Mouse (Mus musculus): ENCODE measurements around the gene Glb1. TPM values are rescaled to one million over a fixed set of nuclear protein-coding genes. Genes with fewer than 3 reads are reported as not detected.

The Glb1 gene
- total RNA-seq, 2 experiments from 2014 or later = 4.3 to 4.9 TPM

DNA sequence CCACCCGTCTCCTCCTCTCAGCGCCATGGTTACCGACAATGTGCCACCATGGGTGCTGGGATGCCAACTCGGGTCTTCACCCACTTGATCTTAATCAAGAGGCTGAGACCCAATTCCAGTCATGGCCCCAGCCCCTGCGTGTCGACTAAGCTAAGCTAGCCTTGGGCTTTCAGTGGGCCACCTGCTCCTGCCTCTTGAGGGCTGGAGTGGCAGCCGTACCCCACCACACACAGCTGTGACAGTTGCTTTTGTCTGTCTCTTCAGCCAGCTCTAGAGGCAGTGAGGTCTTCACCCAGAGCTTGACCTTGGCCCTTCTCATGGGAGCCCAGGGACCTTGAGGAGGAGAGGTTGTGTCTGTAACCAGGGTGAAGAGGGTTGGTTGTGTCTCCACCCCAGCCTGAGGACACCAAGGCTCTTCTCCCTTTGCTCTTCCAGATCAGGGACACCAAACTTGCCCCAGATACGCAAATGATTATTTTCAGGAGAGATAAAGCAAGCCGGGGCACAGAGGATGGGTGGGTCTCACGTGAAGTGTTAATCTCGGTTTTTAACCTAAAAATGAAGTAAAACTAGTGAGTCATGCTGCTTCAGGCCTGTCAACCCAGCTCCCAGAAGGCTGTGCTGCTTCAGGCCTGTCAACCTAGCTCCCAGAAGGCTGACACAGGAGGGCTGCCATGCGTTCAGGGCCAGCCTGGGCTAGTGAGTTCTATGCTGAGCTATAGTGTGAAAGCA, 27.4 kb downstream of the Glb1 start:
- no peak for DNase-seq
- intact Hi-C loops (cut with DNase I) = no loop called here

DNA sequence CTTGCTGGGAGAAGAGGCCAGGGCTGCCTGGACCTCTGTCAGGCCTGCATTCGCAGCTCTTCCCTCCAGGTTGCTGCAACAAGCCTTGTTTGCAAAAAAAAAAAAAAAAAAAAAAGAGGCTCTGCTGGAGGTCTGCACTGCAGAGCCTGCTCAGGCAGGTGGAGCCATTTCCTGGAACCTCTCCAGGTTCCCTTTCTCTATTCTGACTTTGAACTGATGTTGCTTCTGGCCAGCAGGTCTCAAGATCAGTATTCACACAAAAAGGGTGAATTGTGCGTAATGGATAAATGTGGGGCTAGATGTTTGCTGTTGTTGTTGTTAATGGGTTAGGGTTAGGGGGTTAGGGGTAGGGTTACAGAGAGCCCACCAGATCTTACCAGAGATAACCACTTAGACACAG, 34.8 kb downstream of the Glb1 start:
- DNase-seq = no peak
- intact Hi-C loops (cut with DNase I) = no loop called here

GRCm38 (mm10) chr9:114440548-114440947, 39.7 kb downstream of the Glb1 start:
- intact Hi-C loops (cut with DNase I) = no loop called here
- DNase-seq = no peak

DNA sequence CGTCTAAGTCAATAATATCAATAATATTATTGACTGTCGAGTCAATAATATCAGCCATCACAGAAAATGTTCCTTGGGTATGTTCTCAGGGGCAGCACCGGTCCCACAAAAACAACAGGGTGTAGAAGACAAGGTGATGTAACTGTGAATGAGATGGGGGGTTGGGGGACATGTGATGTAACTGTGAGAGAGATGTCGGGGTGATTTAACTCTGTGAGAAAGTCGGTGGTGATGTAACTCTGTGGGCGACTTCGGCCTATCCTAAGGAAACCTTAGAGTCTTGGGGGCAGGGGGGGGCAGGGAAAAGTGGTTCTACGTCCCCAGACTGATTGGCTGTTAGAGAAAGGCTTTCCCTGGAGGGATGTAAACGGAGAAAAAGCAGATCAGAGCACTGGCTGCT, 41.3 kb downstream of the Glb1 start:
- intact Hi-C loops (cut with DNase I) = no loop called here
- no peak for DNase-seq

DNA sequence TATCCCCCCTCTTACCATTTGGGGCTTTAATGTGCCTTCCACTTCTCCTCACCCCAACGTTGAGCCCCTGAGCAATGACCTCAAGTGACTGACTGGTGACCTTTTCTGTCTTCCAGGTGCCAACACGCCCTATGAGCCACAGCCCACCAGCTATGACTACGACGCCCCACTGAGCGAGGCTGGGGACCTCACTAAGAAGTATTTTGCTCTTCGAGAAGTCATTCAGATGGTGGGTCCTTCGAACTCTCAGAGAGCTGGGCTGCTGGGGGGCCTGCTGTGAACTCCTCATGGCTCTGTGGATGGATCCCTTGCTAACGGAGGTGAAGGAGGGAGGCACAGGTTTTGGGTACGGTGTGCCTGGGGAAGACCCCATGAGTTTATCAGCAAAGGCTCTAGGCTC, 42.0 kb downstream of the Glb1 start:
- intact Hi-C loops (cut with DNase I) = no loop called here
- DNase-seq = no peak

GRCm38 (mm10) chr9:114443351-114443750, 42.5 kb downstream of the Glb1 start:
- DNase-seq = no peak
- intact Hi-C loops (cut with DNase I) = no loop called here

- DNase-seq = no peak
- intact Hi-C loops (cut with DNase I) = no loop called here
Observed at GRCm38 (mm10) chr9:114446887-114447286, 46.0 kb downstream of the Glb1 start.

DNA sequence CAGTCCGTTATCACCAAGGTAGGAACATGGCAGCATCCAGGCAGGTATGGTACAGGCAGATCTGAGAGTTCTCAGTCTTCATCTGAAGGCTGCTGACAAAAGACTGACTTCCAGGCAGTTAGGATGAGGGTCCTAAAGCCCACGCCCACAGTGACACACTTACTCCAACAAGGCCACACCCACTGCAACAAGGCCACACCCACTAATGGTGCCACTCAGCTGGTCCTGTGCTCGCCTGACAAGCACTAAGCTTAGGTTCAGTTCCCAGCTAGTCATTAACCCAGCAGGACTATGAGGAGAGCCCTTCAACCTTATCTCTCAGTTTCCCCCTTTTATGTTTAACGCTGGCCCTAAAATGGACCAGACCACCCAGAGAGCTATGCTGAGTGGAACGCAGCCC, 47.8 kb downstream of the Glb1 start:
- intact Hi-C loops (cut with DNase I) = no loop called here
- no peak for DNase-seq

- DNase-seq = no peak
- intact Hi-C loops (cut with DNase I) = no loop called here
Observed at GRCm38 (mm10) chr9:114449120-114449754, 48.4 kb downstream of the Glb1 start.

DNA sequence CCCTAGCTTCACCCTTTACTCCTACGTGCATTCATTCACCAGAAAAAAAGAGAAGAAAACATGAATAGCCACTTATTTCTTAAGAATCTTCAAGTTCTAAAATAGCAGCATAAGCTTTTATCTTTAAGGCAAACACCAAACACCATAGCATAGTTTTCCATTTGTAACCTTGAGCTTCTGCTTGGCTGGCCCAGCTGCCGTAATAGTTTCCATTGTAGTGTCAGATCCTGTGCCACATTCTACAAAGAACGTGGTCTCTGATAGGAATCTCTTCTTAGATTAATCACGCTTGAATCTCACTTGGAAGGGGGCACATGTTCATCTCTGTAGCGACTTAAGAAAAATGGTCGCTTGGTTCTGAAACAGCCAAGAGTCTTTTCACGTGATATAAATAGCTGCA, 50.7 kb downstream of the Glb1 start:
- intact Hi-C loops (cut with DNase I) = no loop called here
- DNase-seq = no peak

DNA sequence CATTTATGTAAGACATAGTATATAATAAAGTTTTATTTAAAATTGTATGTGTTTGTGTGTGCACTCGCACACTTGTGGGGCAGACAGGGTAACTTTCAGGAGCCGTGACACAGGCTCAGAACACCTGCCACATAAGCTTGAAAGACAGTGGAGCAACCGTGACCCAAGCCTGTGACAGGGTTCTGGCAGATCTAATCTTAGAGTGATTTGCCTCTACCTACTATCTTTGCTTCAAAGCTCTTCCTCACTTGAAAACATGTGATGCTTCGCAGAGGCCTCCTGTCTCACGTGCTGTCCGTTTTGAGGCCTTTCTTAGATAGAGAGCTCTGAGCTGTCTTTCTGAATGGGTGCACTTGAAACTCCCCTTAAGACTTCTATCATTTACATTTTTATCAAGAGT, 51.5 kb downstream of the Glb1 start:
- DNase-seq = no peak
- intact Hi-C loops (cut with DNase I) = no loop called here

DNA sequence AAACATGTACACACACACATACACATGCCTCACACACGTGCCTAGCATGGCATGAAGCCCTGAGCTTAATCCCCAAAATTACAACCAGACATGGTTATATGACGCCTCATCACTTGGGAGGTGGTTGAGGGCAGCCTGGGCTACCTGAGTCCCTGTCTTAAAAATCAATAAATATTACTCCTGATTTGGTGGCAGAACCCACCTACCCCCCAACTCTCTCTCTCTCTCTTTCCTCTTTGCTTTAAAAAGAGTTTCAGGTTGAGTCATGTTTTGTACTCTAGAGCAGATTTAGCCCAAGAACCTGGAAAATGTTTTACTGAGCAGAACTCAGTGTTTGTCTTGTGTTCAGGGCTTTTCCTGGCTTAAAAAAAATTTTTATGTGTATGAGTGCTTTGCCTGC, 54.5 kb downstream of the Glb1 start:
- intact Hi-C loops (cut with DNase I) = no loop called here
- DNase-seq = no peak

DNA sequence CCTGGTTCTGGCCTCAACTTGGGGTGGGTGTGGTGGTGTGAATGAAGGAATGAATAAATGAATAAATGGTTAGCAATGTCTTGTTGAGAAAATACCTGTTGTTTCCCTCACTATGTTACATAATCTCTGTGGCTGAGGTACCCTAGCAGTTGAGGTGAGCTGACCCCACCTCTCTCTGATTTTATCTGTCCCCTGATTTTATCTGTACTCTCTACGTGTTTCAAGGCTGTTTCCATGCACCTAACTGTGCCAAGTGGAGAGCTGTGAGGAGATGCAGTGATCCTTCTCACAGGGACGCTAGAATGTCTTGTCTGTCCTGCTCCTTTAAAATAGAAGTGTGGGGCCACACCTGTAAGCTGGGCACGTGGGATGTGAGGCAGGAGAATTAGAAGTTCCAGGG, 57.6 kb downstream of the Glb1 start:
- intact Hi-C loops (cut with DNase I) = no loop called here
- DNase-seq = no peak

DNA sequence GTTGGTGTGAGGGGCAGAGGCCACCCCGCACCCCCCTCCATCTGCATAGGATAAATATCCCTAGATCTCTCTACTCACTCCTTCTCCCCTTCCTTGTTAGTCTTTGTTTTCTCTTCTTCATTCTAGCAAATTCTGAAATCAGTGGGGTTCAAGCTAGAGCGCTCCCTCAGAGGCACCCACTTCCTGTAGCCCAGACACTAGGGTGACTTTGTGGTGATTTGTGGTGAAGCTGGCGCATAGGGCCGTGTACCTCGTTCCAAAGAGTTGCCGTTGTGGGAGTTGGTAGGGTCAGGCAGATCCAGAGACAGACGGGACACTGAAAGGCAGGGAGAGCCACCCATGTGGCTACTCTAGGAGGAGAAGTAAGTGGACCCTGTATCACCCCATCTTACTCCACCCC, 61.7 kb downstream of the Glb1 start:
- intact Hi-C loops (cut with DNase I) = no loop called here
- DNase-seq = no peak

- DNase-seq = no peak
- intact Hi-C loops (cut with DNase I) = no loop called here
Observed at GRCm38 (mm10) chr9:114465442-114465841, 64.6 kb downstream of the Glb1 start.

DNA sequence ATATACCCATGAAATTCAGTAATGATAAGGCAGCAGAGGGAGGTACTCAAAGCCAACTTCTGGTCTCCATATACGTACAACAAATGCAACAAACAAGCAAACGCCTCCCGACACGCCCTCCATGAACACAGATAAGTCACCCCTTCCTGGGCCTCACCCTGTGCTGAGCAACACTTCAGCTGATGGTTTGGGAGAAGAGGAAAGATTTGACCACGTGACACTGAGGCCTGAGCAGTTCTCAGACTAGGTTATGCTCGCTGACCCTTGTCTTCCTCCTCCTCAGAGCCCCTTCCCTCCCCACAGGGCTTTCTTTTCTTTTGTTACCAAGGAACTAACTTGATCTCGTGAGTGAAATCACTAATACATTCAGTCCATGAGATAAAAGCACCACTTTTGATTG, 66.0 kb downstream of the Glb1 start:
- intact Hi-C loops (cut with DNase I) = no loop called here
- no peak for DNase-seq

DNA sequence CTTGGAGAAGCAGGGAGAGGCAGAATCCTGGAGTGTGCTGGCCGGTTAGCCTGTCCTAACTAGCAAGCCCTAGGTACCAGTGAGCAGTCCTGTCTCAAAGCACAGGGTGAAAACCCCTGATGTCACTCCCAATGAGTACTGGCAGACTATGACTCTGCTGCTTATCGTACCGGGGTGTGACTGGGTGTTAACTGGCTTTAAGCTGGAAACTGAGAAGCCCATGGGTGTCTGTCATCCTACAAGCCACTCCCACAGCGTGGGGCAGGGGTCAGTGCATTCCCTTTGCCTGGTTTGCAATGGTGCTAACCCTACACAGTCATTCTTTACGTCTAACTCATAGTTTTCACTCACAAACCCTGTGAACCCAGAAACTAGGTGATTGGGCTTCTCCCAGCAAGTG, 67.3 kb downstream of the Glb1 start:
- no peak for DNase-seq
- intact Hi-C loops (cut with DNase I) = no loop called here

DNA sequence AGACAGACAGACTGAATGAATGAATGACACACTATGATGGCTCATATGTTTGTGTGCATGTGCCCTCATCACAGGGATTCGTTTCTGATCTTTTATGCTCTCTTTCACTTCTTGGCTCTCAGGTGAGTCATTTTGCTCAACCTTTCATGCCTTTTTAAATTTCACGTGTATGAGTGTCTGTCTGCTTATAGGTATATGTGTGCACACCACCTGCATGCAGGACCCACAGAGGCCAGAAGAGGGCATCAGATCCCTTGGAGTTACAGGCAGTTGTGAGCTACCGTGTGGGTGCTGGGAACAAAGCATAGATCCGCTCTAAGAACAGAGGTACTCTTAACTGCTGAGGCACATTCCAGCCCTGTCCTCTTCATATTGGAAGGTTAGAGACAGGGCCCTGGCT, 67.8 kb downstream of the Glb1 start:
- intact Hi-C loops (cut with DNase I) = no loop called here
- no peak for DNase-seq

GRCm38 (mm10) chr9:114471892-114472291, 71.0 kb downstream of the Glb1 start:
- intact Hi-C loops (cut with DNase I) = no loop called here

DNA sequence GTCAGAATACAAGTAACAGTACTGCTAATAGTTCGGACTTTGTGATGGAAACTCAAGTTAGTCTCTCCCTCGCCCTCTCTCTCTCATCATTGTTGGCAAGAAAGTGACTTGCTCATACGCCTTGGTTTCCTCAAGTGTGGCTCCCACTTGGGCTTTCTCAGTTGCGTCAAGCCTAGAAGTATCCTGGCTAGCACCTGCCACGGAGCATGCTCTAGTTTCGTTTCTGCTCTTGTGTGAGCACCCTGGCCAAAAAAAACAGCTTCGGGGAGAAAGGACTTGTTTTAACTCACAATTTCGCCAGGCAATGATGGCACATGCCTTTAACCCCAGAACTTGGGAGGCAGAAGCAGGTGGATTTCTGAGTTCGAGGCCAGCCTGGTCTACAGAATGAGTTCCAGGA, 76.1 kb downstream of the Glb1 start:
- intact Hi-C loops (cut with DNase I) = no loop called here
- DNase-seq = no peak

More at GRCm38 (mm10) chr9:114471892-114472291, 71.0 kb downstream of the Glb1 start:
- DNase-seq = no peak

GRCm38 (mm10) chr9:114480940-114481339, 80.1 kb downstream of the Glb1 start:
- intact Hi-C loops (cut with DNase I) = no loop called here
- DNase-seq = no peak

GRCm38 (mm10) chr9:114484771-114485170, 83.9 kb downstream of the Glb1 start:
- DNase-seq = no peak
- intact Hi-C loops (cut with DNase I) = no loop called here

DNA sequence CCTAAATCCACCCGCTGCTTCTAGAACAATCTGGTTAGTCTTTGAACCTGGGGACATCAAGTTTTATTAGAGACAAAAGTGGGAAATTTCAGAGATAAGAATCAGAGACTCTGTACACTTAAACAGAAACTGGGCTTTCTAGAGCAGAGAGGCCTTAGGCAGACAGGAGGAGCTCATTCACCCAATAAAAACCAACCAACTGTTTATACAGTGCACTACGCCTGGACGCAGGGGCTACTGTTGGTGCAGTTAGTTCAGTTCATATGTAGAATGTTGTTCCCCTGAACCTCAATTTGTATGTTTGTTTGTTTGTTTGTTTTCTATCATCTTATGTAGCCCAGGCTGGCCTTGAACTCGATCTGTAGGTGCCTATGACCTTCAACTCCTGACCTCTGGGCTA, 85.9 kb downstream of the Glb1 start:
- DNase-seq = no peak
- intact Hi-C loops (cut with DNase I) = no loop called here
